Mouse (Mus musculus): ENCODE measurements around the gene Gde1. TPM values are rescaled to one million over a fixed set of nuclear protein-coding genes. Genes with fewer than 3 reads are reported as not detected.

Gene Gde1
- total and polyA plus RNA-seq, 3 experiments, result 109 to 211 (median 113) TPM

DNA sequence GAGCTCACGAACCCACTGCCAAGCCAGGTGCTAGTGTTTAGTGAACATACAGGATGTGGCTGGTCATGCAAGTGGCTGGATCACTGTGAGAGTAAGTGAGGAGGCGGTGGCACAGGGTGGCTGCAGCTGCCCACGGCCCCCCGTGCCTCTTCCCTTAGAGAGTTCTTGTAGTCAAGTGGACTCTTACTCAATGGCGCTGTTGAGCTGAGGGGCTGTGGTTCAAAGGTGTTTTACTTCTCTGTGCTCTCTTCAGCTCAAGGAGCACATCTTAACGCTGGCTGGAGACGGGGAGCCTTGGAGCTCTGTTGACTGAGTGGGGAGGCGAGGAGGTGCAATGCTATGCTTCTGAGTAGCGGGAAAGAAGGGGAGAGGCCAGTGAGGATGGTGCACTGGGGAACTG is 18.3 kb upstream of the Gde1 start:
- H3K27me3 ChIP-seq (replicated peaks), result no peaks in the 10 kb centered on the region
- no peak overlapping the region for H3K4me2 ChIP-seq (ENCODE audit: insufficient read depth, low read depth, poor library complexity, severe bottlenecking)
- dilution Hi-C loops (cut with MboI; ENCODE audit: extremely low pct_ligation_motif_present, extremely low pct_unique_long_range_greater_than_20kb, low sequenced_read_pairs) (no loop called here), in situ Hi-C loops (cut with MboI; ENCODE audit: low pct_ligation_motif_present, low pct_unique_long_range_greater_than_20kb, low sequenced_read_pairs) (no loop called here)
- no peaks in the 10 kb centered on the region for H3K4me1 ChIP-seq (ENCODE audit: control insufficient read depth in 1 of 2, insufficient read depth in 2 of 2)
- H3K9ac ChIP-seq (ENCODE audit: insufficient read depth, low read depth), result no peak overlapping the region
- H3K9me3 ChIP-seq (replicated peaks; ENCODE audit: low read length), result no peaks in the 10 kb centered on the region
- no peak overlapping the region for H3K4me3 ChIP-seq (replicated peaks in 1 of 3; ENCODE audit: low read depth in 2 of 3, low read length in 2 of 3, poor library complexity in 1 of 3)
- H3K27ac ChIP-seq (ENCODE audit: insufficient read depth, low read depth), result no peak overlapping the region
- peaks cover 57 to 82% of the 10 kb centered on the region in 2 experiments for H3K36me3 ChIP-seq (replicated peaks in 1 of 2; ENCODE audit: control insufficient read depth in 1 of 2, insufficient read depth in 1 of 2, low read length in 1 of 2)
- TF ChIP-seq RAD21 (IDR thresholded peaks at IDR 0.05; ENCODE audit: low read depth, low read length) (no peak), TBP (conservative IDR thresholded peaks at IDR 0.05; ENCODE audit: low read depth, low read length) (no peak), ZNF384 (IDR thresholded peaks at IDR 0.05; ENCODE audit: low read depth, low read length) (no peak), CTCF (conservative IDR thresholded peaks at IDR 0.05 in 1 of 2, IDR thresholded peaks at IDR 0.05 in 1 of 2; ENCODE audit: low read depth in 2 of 2, low read length in 2 of 2) (no peak), PAX5 (IDR thresholded peaks at IDR 0.05; ENCODE audit: low read length) (no peak), MAX (IDR thresholded peaks at IDR 0.05; ENCODE audit: low read length) (no peak), NRF1 (IDR thresholded peaks at IDR 0.05; ENCODE audit: low read depth, low read length) (no peak), GABPA (IDR thresholded peaks at IDR 0.05; ENCODE audit: insufficient replicate concordance, low read depth, low read length) (no peak), MXI1 (IDR thresholded peaks at IDR 0.05; ENCODE audit: low read depth, low read length) (no peak), ZC3H11A (IDR thresholded peaks at IDR 0.05; ENCODE audit: low read depth, low read length) (no peak), TCF12 (IDR thresholded peaks at IDR 0.05; ENCODE audit: low read depth, low read length) (no peak), BHLHE40 (IDR thresholded peaks at IDR 0.05; ENCODE audit: low read depth, low read length) (no peak), MEF2A (IDR thresholded peaks at IDR 0.05; ENCODE audit: borderline replicate concordance, low read depth, low read length) (no peak), CHD2 (IDR thresholded peaks at IDR 0.05; ENCODE audit: low read length) (no peak)
- H3K79me2 ChIP-seq (replicated peaks; ENCODE audit: control insufficient read depth, extremely low read depth, insufficient read depth, poor library complexity, severe bottlenecking), result no peaks in the 10 kb centered on the region
- DNase-seq (ENCODE audit: extremely low read depth), result no peak

DNA sequence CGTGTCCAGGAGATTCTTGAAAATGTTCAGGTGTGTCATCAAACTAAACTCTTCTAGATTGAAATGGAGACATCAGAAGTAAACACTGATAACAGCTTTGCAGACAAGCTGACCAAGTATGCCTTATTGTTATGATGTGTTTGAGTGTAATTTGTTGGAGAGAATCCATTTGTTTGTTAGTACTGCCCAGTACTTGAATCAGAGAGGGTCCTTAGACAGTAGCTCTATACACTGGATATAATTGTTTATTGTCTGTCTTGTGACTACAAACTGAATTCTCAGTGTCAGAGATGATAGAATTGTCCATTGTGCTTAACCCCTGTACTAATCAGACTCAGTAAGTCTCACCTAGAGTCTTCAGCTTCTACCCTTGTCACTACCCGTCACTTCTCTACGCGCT is 12.5 kb upstream of the Gde1 start:
- peaks cover 40 to 61% of the 10 kb centered on the region in 2 experiments for H3K36me3 ChIP-seq (replicated peaks in 1 of 2; ENCODE audit: control insufficient read depth in 1 of 2, insufficient read depth in 1 of 2, low read length in 1 of 2)
- dilution Hi-C loops (cut with MboI; ENCODE audit: extremely low pct_ligation_motif_present, extremely low pct_unique_long_range_greater_than_20kb, low sequenced_read_pairs), result no loop called here

More for the DNA sequence above, 12.5 kb upstream of the Gde1 start:
- no peak overlapping the region for H3K9ac ChIP-seq (ENCODE audit: insufficient read depth, low read depth)
- peaks cover 7 to 9% of the 10 kb centered on the region in 2 experiments; a peak in 3 of 4 replicates for H3K4me1 ChIP-seq (ENCODE audit: control insufficient read depth in 1 of 2, insufficient read depth in 2 of 2)
- no peak overlapping the region for H3K27ac ChIP-seq (ENCODE audit: insufficient read depth, low read depth)
- H3K4me3 ChIP-seq (replicated peaks in 1 of 3; ENCODE audit: low read depth in 2 of 3, low read length in 2 of 3, poor library complexity in 1 of 3), result no peak overlapping the region
- H3K27me3 ChIP-seq (replicated peaks), result no peaks in the 10 kb centered on the region
- TF ChIP-seq EP300 (IDR thresholded peaks at IDR 0.05; ENCODE audit: low read length) (no peak), NRF1 (IDR thresholded peaks at IDR 0.05; ENCODE audit: low read depth, low read length) (no peak), MAFK (IDR thresholded peaks at IDR 0.05; ENCODE audit: insufficient replicate concordance, low read length) (no peak), MYC (IDR thresholded peaks at IDR 0.05; ENCODE audit: low read depth, low read length) (no peak), ELF1 (IDR thresholded peaks at IDR 0.05; ENCODE audit: low read depth, low read length) (no peak), SMC3 (IDR thresholded peaks at IDR 0.05; ENCODE audit: low read depth, low read length) (no peak), RAD21 (IDR thresholded peaks at IDR 0.05; ENCODE audit: low read depth, low read length) (no peak), RCOR1 (conservative IDR thresholded peaks at IDR 0.05; ENCODE audit: low read depth, low read length) (no peak), MAZ (IDR thresholded peaks at IDR 0.05; ENCODE audit: low read depth, low read length) (no peak), POLR2AphosphoS2 (IDR thresholded peaks at IDR 0.05; ENCODE audit: low read depth, low read length) (no peak), USF1 (IDR thresholded peaks at IDR 0.05; ENCODE audit: low read depth, low read length) (no peak), GABPA (IDR thresholded peaks at IDR 0.05; ENCODE audit: insufficient replicate concordance, low read depth, low read length) (no peak), E2F4 (IDR thresholded peaks at IDR 0.05; ENCODE audit: insufficient replicate concordance, low read depth, low read length) (no peak)
- no peaks in the 10 kb centered on the region for H3K9me3 ChIP-seq (replicated peaks; ENCODE audit: low read length)
- no peak for DNase-seq (ENCODE audit: extremely low read depth)
- H3K79me2 ChIP-seq (replicated peaks; ENCODE audit: control insufficient read depth, extremely low read depth, insufficient read depth, poor library complexity, severe bottlenecking), result peaks cover 2% of the 10 kb centered on the region; the same call in 1 of the 2 replicates
- in situ Hi-C loops (cut with MboI; ENCODE audit: low pct_ligation_motif_present, low pct_unique_long_range_greater_than_20kb, low sequenced_read_pairs), result no loop called here
- no peak overlapping the region for H3K4me2 ChIP-seq (ENCODE audit: insufficient read depth, low read depth, poor library complexity, severe bottlenecking)

Data from CH12.LX (cell line).